Mouse (Mus musculus) cerebellum, postnatal 36 days (tissue): ENCODE measurements at regions not wholly inside any gene's neighbourhood (a gene's known extent, or its start where the extent isn't known, plus 50 kb on each side); places are given as distances from the start of the nearest gene placed in this dataset.

Experiments used
- DNase-seq, 2 experiments: peaks; one replicate each; pipeline ENCODE4 v3.0.0; 2021 to 2022; ENCODE audit warnings: mixed read lengths in 2 of 2

GRCm38 (mm10) chr3:48911758-48912157 lies 845.4 kb downstream of the Pcdh18 start:
- no peak for DNase-seq

GRCm38 (mm10) chr3:48890403-48890802 lies 866.7 kb downstream of the Pcdh18 start:
- DNase-seq, result no peak

- no peak for DNase-seq
These were observed 869.2 kb downstream of the Pcdh18 start for GRCm38 (mm10) chr3:48887885-48888284.

GRCm38 (mm10) chr3:48869527-48869926 lies 887.6 kb downstream of the Pcdh18 start:
- DNase-seq, result no peak

GRCm38 (mm10) chr3:48846049-48846653 lies 911.0 kb downstream of the Pcdh18 start:
- peak; percentile 50 to 66 for DNase-seq

- DNase-seq, result no peak
These were observed 916.4 kb downstream of the Pcdh18 start for GRCm38 (mm10) chr3:48840692-48841091.

- DNase-seq, result no peak
These were observed 933.8 kb downstream of the Pcdh18 start for GRCm38 (mm10) chr3:48823360-48823759.

- no peak for DNase-seq
These were observed 952.7 kb downstream of the Pcdh18 start for GRCm38 (mm10) chr3:48804398-48804797.

GRCm38 (mm10) chr3:48771709-48772108 lies 985.4 kb downstream of the Pcdh18 start:
- DNase-seq, result no peak
